Mouse (Mus musculus): Measurements from ENCODE around the gene Ndufs4. TPM values are rescaled to one million over a fixed set of nuclear protein-coding genes. Genes with fewer than 3 reads are reported as not detected.

Gene Ndufs4
- polyA plus RNA-seq, 1 experiment from 2014 or later: 403 TPM

- no peak for ATAC-seq (replicated peaks; ENCODE audit: insufficient number of reproducible peaks, low FRiP score, low TSS enrichment)
- Histone ChIP-seq H3K27me3 (ENCODE audit: control insufficient read depth, insufficient read depth, low read length) (no peaks in the 10 kb centered on the region), H3K4me3 (ENCODE audit: low read depth, low read length) (no peak overlapping the region), H3K9ac (ENCODE audit: low read depth, low read length) (no peak overlapping the region), H3K9me3 (replicated peaks; ENCODE audit: control insufficient read depth, low read length) (no peaks in the 10 kb centered on the region), H3K27ac (ENCODE audit: low read depth, low read length) (no peak overlapping the region), H3K36me3 (ENCODE audit: control insufficient read depth, insufficient read depth, low read length) (no peaks in the 10 kb centered on the region), H3K4me1 (ENCODE audit: control insufficient read depth, insufficient read depth, low read length) (no peaks in the 10 kb centered on the region), H3K4me2 (no peak overlapping the region)
- WGBS (ENCODE audit: insufficient replicate concordance): 69% methylated on average over 3 of the region's 3 CpGs
These were observed 26.0 kb downstream of the Ndufs4 start for GRCm38 (mm10) chr13:114362086-114362485.

GRCm38 (mm10) chr13:114351321-114351946 lies 36.6 kb downstream of the Ndufs4 start:
- Histone ChIP-seq H3K4me2 (no peak overlapping the region), H3K27ac (ENCODE audit: low read depth, low read length) (no peak overlapping the region), H3K9me3 (replicated peaks; ENCODE audit: control insufficient read depth, low read length) (no peaks in the 10 kb centered on the region), H3K4me3 (ENCODE audit: low read depth, low read length) (no peak overlapping the region), H3K36me3 (ENCODE audit: control insufficient read depth, insufficient read depth, low read length) (no peaks in the 10 kb centered on the region), H3K4me1 (ENCODE audit: control insufficient read depth, insufficient read depth, low read length) (no peaks in the 10 kb centered on the region), H3K9ac (ENCODE audit: low read depth, low read length) (no peak overlapping the region), H3K27me3 (ENCODE audit: control insufficient read depth, insufficient read depth, low read length) (no peaks in the 10 kb centered on the region)
- WGBS (ENCODE audit: insufficient replicate concordance): 86% methylated on average over 8 of the region's 8 CpGs
- no peak for ATAC-seq (replicated peaks; ENCODE audit: insufficient number of reproducible peaks, low FRiP score, low TSS enrichment)

- no peaks in the 10 kb centered on the region for H3K36me3 ChIP-seq (ENCODE audit: control insufficient read depth, insufficient read depth, low read length)
- H3K27ac ChIP-seq (ENCODE audit: low read depth, low read length): no peak overlapping the region
- WGBS (ENCODE audit: insufficient replicate concordance): 75% methylated on average over 13 of the region's 13 CpGs
- no peak for ATAC-seq (replicated peaks; ENCODE audit: insufficient number of reproducible peaks, low FRiP score, low TSS enrichment)
- H3K27me3 ChIP-seq (ENCODE audit: control insufficient read depth, insufficient read depth, low read length): no peaks in the 10 kb centered on the region
- peaks cover 8% of the 10 kb centered on the region; the same call in 1 of the 2 replicates for H3K4me1 ChIP-seq (ENCODE audit: control insufficient read depth, insufficient read depth, low read length)
- H3K9me3 ChIP-seq (replicated peaks; ENCODE audit: control insufficient read depth, low read length): no peaks in the 10 kb centered on the region
- H3K4me3 ChIP-seq (ENCODE audit: low read depth, low read length): no peak overlapping the region
- H3K9ac ChIP-seq (ENCODE audit: low read depth, low read length): no peak overlapping the region
- no peak overlapping the region for H3K4me2 ChIP-seq
These were observed 42.9 kb downstream of the Ndufs4 start for GRCm38 (mm10) chr13:114344979-114345712.

- H3K27me3 ChIP-seq (ENCODE audit: control insufficient read depth, insufficient read depth, low read length): no peaks in the 10 kb centered on the region
- H3K4me1 ChIP-seq (ENCODE audit: control insufficient read depth, insufficient read depth, low read length): peaks cover 8% of the 10 kb centered on the region; the same call in 1 of the 2 replicates
- H3K36me3 ChIP-seq (ENCODE audit: control insufficient read depth, insufficient read depth, low read length): no peaks in the 10 kb centered on the region
- 0 out of 2 replicates have a peak overlapping the region, but pooled peaks have one; percentile 19 for H3K4me2 ChIP-seq
- H3K27ac ChIP-seq (ENCODE audit: low read depth, low read length): no peak overlapping the region
- 45% methylated on average over 3 of the region's 3 CpGs for WGBS (ENCODE audit: insufficient replicate concordance)
- no peak overlapping the region for H3K9ac ChIP-seq (ENCODE audit: low read depth, low read length)
- ATAC-seq (replicated peaks; ENCODE audit: insufficient number of reproducible peaks, low FRiP score, low TSS enrichment): no peak; the same call in 1 of the 2 replicates
- no peaks in the 10 kb centered on the region for H3K9me3 ChIP-seq (replicated peaks; ENCODE audit: control insufficient read depth, low read length)
- no peak overlapping the region for H3K4me3 ChIP-seq (ENCODE audit: low read depth, low read length)
These were observed 43.7 kb downstream of the Ndufs4 start for GRCm38 (mm10) chr13:114344220-114344973.

- H3K4me1 ChIP-seq (ENCODE audit: control insufficient read depth, insufficient read depth, low read length): peaks cover 8% of the 10 kb centered on the region; the same call in 1 of the 2 replicates
- no peaks in the 10 kb centered on the region for H3K9me3 ChIP-seq (replicated peaks; ENCODE audit: control insufficient read depth, low read length)
- H3K27ac ChIP-seq (ENCODE audit: low read depth, low read length): no peak overlapping the region
- no peaks in the 10 kb centered on the region for H3K27me3 ChIP-seq (ENCODE audit: control insufficient read depth, insufficient read depth, low read length)
- 11% methylated on average over 8 of the region's 8 CpGs for WGBS (ENCODE audit: insufficient replicate concordance)
- no peak overlapping the region for H3K4me3 ChIP-seq (ENCODE audit: low read depth, low read length)
- H3K9ac ChIP-seq (ENCODE audit: low read depth, low read length): no peak overlapping the region
- ATAC-seq (replicated peaks; ENCODE audit: insufficient number of reproducible peaks, low FRiP score, low TSS enrichment): no peak
- no peaks in the 10 kb centered on the region for H3K36me3 ChIP-seq (ENCODE audit: control insufficient read depth, insufficient read depth, low read length)
- H3K4me2 ChIP-seq: 0 out of 2 replicates have a peak overlapping the region, but pooled peaks have one; percentile 10
These were observed 45.1 kb downstream of the Ndufs4 start for GRCm38 (mm10) chr13:114343001-114343400.

GRCm38 (mm10) chr13:114319835-114320389 lies 68.1 kb downstream of the Ndufs4 start:
- H3K4me1 ChIP-seq (ENCODE audit: control insufficient read depth, insufficient read depth, low read length): no peaks in the 10 kb centered on the region
- H3K36me3 ChIP-seq (ENCODE audit: control insufficient read depth, insufficient read depth, low read length): no peaks in the 10 kb centered on the region
- H3K9me3 ChIP-seq (replicated peaks; ENCODE audit: control insufficient read depth, low read length): no peaks in the 10 kb centered on the region
- no peak overlapping the region for H3K9ac ChIP-seq (ENCODE audit: low read depth, low read length)
- H3K4me3 ChIP-seq (ENCODE audit: low read depth, low read length): no peak overlapping the region
- no peaks in the 10 kb centered on the region for H3K27me3 ChIP-seq (ENCODE audit: control insufficient read depth, insufficient read depth, low read length)
- no peak overlapping the region for H3K27ac ChIP-seq (ENCODE audit: low read depth, low read length)
- no peak for ATAC-seq (replicated peaks; ENCODE audit: insufficient number of reproducible peaks, low FRiP score, low TSS enrichment)
- H3K4me2 ChIP-seq: no peak overlapping the region
- WGBS (ENCODE audit: insufficient replicate concordance): 83% methylated on average over 2 of the region's 2 CpGs

GRCm38 (mm10) chr13:114319136-114319535 lies 68.9 kb downstream of the Ndufs4 start:
- Histone ChIP-seq H3K4me3 (ENCODE audit: low read depth, low read length) (no peak overlapping the region), H3K27me3 (ENCODE audit: control insufficient read depth, insufficient read depth, low read length) (no peaks in the 10 kb centered on the region), H3K9ac (ENCODE audit: low read depth, low read length) (no peak overlapping the region), H3K36me3 (ENCODE audit: control insufficient read depth, insufficient read depth, low read length) (no peaks in the 10 kb centered on the region), H3K9me3 (replicated peaks; ENCODE audit: control insufficient read depth, low read length) (no peaks in the 10 kb centered on the region), H3K4me2 (no peak overlapping the region), H3K4me1 (ENCODE audit: control insufficient read depth, insufficient read depth, low read length) (no peaks in the 10 kb centered on the region), H3K27ac (ENCODE audit: low read depth, low read length) (no peak overlapping the region)
- ATAC-seq (replicated peaks; ENCODE audit: insufficient number of reproducible peaks, low FRiP score, low TSS enrichment): no peak

- ATAC-seq (replicated peaks; ENCODE audit: insufficient number of reproducible peaks, low FRiP score, low TSS enrichment): no peak
- no peak overlapping the region for H3K9ac ChIP-seq (ENCODE audit: low read depth, low read length)
- H3K4me3 ChIP-seq (ENCODE audit: low read depth, low read length): no peak overlapping the region
- 93% methylated on average over 3 of the region's 3 CpGs for WGBS (ENCODE audit: insufficient replicate concordance)
- H3K4me1 ChIP-seq (ENCODE audit: control insufficient read depth, insufficient read depth, low read length): no peaks in the 10 kb centered on the region
- H3K4me2 ChIP-seq: no peak overlapping the region
- H3K27me3 ChIP-seq (ENCODE audit: control insufficient read depth, insufficient read depth, low read length): no peaks in the 10 kb centered on the region
- H3K27ac ChIP-seq (ENCODE audit: low read depth, low read length): no peak overlapping the region
- no peaks in the 10 kb centered on the region for H3K9me3 ChIP-seq (replicated peaks; ENCODE audit: control insufficient read depth, low read length)
- no peaks in the 10 kb centered on the region for H3K36me3 ChIP-seq (ENCODE audit: control insufficient read depth, insufficient read depth, low read length)
These were observed 72.7 kb downstream of the Ndufs4 start for GRCm38 (mm10) chr13:114315374-114315773.

Data from heart, embryonic 11.5 days (tissue).